Mouse (Mus musculus) left cerebral cortex, adult 18-20 months (tissue): ENCODE results near the gene Traf3ip3. TPM values are rescaled to one million over a fixed set of nuclear protein-coding genes. Genes with fewer than 3 reads are reported as not detected.

Source experiments
- DNase-seq, 2 experiments: peaks; one replicate each; pipeline ENCODE4 v3.0.0; 2021 to 2022; ENCODE audit warnings: low spot score in 2 of 2, mixed read lengths in 1 of 2
- total RNA-seq, 2 experiments: library from RNA; stranded (reverse); gene quantifications; 2 replicates each; pipeline ENCODE4 v1.2.3; 2021

Gene Traf3ip3
- total RNA-seq, 2 experiments from 2014 or later = 1.7 to 1.9 TPM

DNA sequence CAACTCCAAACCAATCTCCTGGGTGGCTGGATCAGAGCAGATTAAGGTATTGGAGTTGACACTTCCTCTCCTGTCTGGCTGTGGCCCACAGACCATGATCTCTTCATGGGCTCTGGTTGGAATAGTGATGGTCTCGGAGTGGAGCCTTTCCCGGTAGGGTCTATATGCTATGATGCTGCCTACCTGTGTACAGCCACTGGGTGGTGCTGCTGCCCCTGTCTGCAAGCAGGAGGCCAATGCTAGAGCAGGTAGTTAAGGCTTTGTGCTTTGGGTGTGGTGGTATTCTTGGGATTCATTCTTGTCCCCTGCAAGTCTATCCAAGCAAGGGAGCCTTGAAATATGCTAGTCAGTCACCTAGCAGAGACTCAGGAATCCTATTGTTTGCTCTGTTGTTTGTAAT lies 6.7 kb upstream of the Traf3ip3 start:
- DNase-seq = peak; percentile 69 to 70

DNA sequence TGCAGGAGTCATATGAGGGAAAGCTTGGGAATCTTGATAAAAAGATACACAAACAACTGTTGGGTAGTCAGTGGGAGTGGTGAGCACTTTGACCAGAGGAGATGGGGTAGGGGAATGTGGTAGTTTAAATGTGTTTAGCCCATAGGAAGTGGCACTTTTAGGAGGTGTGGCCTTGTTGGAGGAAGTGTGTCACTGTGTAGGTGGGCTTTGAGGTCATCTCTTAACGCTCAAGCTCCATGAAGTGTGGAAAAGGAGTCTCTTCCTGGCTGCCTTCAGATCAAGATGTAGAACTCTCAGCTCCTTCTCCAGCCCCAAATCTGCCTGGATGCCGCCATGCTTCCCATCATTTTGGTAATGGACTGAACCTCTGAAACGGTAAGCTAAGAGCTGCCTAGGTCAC lies 6.0 kb upstream of the Traf3ip3 start, which contains the start of gene Lamb3:
Lamb3 (plus strand) TSS at position 197 of the 400 bp plus-strand sequence.
- no peak for DNase-seq

DNA sequence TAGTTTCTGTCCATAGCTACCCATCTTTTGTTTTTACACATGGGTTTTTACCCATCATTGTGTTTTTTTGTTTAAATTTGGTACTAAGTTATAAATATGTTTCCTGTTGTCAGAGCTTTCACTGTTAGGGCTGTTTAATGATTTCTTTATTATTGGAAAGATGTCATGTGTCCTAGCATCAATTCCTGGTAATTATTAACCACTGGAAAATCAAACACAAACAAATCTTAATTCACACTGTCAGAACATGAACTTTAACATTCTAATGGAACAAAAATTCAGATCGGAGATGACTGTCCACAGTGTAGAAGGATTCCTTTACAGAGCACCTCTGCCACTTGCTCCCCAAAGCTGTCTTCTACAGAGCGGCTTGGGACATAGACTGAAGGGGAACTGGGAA lies 3.9 kb upstream of the Traf3ip3 start:
- no peak for DNase-seq

DNA sequence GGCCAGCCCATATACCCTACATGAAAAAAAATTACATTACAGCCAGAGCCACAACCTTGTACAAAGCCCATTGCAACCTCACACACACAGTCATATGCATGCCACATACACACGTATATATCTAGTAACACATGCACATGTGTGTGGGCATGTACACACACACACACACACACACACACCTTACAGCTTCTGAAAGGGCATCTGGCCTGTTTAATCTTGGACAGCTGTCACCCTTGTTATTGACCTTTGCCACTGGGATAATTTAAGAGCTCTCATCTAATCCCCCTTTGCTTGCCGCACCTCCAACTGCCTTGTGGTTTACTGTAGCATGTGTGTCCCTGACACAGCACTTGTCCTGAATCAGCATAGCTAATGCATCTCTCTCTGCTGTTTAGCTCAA lies 2.3 kb upstream of the Traf3ip3 start:
- DNase-seq = no peak

DNA sequence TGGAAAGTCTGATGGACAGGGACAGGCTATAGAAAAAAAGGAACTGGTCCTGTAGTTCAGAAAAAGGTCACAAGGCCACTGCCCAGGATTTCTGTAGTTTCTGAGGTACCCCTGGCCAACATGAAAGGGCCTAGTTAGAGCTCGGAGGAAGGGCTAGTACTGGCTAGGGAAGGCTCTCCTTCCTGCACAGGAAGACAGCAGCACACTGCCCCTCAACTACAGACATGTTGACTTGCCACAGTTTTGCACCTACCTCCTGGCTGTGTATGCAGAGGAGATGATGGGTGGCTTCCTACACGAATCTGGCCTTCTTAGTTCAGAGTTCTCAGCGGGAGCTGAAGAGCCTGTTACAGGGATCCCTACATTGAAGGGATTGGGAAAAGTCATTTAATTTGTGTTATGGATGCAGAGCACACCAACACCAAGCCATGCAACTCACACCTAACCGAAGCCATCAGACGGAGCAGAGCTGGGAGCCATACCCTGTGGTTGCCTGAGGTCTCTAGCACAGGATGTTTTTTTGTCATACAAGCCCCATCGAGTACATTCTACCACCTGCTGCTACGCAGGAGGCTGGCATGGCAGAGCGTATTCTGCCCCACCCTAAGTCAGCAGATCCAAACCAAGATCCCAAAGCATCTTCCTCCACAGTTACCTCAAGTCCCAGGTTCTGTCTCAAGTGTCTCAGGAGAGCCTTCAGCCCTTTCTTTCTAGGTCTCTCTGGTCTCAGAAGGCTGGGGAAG lies 692 bp downstream of the Traf3ip3 start:
- DNase-seq = no peak

DNA sequence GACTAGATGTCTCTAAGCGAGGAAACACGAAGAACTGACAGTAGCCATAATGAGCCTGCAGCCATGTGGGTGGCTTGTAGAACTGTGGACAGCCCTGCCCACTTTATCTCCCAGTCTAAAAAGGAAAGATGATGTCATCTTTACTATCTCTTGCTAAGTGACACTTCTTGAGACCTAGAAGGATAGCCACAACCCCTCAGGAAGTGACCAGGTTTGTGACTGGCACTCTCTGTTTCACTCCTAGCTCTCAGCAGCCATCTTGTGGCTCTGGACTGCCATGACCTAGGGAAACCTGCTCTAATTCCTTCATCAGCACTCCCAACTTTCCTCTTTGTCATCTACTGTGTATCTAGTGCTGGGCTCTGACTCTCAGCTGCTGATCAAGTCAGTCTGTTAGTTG lies 3.2 kb downstream of the Traf3ip3 start:
- DNase-seq = no peak

DNA sequence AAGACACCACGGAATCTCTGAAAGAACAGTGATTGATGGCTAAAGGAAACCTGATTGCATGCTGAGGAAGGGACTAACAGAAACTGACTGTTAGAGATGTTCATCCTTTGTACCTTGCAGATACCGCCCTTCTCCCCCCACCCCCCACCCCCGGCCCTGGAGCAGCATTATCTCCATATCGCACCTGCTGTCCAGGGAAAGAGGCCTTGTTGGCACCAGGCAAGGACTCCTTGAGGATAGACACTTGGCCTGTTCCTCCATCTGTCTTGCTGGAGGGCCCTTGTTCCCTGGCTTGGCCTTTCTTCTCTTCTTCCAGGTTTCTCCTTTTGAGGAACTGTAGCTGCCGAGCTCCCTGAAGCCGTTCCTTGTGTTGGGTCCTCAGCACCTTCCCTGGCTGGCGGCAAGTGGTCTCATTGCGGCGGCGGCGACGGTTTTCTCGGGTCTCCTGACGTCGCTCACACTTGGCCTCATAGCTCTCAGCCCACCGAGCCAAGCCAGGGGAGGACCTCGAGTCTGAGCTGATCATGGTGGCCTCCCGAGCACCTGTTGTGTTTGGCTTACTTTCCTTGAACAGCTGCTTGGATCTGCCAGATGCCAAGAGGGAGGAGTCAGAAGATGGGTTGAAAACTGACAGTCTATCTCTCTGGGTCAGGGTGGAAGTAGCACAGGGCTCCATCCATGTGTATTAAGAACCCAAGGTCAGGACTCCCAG lies 3.9 kb downstream of the Traf3ip3 start:
- DNase-seq = no peak

DNA sequence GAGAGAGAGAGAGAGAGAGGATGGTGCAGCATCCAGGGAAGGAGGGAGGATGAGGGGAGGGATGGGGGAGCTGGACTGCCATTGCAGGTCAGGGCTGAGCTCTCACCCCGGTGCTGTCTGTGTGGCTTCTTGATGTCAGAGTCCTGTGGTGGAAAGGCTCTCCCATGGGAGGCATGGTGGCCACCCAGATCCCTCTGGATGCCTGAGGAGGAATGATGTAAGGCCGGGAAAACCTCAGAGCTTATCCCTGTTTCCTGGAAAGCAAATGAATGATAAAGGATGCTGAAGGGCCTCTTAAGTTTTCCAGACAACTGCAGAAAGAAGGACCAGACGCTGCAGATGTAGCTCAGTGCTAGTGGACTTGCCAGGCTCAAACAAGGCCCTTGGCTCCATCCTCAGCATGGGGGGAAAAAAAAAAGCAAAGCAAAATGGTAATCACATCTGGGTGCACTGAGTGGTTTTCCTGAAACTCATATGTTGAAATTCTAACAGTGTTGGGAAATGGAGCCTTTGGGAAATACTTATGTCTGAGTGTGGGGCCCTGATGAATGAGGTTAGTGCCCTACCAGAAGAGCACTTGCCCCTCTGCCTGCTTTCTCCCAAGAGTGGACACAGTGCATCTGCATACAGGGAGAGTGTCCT lies 6.2 kb downstream of the Traf3ip3 start:
- DNase-seq = no peak

DNA sequence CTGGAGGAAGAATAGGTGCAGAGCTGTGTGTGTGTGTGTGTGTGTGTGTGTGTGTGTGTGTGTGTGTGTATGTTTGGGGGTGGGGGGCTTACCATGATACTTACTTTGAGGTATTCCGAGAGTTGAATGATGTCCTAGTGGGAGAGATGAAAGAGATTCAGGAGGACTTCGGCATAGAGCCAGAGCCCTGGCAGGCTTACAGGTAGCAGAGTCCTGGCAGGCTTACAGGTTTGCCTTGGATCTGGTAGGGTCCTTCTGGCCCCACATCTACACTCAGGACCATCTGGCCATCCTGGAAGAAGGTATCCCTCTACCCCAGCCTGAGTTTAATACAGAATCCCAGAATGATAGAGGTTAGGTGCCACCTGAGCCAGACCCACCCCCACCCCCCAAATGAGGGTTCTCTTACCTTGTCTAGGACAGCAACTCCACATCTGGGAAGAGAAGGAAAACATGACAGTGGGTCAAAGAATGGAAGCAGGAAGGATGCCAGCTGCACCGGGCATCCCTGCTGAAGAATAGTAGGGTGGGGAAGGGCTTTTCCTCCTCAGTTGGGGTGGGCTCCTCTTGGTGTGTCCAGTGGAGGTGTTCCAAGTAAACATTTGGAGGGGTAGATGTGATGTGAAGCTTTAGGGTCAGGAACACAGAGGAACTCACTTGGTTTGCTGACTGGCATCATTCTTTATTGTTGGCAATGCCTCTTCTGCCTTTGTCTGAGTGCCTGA lies 6.9 kb downstream of the Traf3ip3 start:
- no peak for DNase-seq

DNA sequence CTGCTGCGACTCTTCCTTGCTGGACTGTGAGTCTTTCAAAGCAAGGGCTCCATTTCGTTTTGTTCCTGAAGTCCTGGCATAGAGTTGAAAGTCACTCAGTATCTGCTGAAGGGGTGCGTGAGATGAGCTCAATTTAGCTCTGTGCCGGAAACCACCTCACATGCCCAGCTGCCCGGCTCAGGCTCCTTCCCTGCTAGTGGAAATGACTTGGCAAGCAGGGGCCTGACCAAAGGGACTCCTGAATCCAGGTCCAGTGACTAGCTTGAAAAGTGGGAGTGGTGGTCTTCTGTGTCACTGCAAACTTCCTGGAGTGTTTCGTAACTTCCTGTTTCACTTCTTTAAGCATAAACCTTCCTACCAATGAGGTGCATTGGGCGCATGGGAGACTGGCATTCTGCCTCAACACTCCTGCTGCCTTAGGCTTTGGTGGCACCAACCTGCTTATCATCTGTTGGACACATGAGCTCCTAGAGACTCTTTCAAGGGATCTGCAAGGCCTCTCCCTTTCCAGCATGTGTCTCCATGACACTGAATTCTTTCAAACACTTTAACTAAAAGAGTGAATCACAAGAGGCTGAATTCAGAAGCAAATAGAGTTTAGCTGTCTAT lies 9.7 kb downstream of the Traf3ip3 start:
- no peak for DNase-seq

DNA sequence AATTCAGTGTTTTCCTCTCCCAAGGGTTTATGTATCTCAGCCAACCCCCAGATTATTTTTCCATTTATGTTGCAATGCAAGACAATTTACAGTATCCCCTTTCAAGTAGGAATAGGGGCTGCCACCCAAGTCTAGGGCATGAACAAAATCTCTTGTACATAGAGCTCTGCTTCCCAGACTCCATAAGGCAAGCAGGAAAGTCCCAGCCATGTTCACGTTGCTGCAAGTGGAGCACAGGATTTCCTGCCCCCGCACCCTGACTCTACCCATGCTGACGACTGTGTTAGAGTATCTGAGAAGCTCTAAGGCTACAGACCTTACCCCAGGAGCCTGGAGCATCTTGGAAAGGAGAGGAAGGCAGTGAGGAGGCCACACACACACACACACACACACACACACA lies 11.7 kb downstream of the Traf3ip3 start:
- no peak for DNase-seq

DNA sequence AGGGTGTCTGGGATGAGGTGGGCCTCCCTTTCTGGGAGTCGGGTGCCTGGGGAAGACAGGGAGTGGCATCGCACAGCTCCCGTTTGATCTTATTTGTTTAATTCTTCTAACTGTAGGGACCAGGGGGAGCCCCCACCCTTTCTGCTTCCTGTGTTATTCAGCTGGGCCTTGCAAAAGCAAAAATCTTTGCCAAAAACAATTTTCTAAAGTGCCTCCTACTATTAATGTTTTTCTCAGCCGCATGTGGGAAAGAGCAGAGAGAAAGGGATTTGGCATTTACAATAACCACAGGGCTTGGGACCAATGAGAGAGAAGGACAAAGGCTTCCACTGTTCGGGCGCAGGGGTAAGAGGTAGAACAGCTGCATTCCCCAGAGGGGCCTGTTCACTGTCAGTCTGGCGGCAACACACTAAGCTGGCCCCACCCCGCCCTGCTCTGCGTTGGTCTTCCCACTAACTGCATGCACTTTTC lies 12.3 kb downstream of the Traf3ip3 start:
- DNase-seq = no peak

DNA sequence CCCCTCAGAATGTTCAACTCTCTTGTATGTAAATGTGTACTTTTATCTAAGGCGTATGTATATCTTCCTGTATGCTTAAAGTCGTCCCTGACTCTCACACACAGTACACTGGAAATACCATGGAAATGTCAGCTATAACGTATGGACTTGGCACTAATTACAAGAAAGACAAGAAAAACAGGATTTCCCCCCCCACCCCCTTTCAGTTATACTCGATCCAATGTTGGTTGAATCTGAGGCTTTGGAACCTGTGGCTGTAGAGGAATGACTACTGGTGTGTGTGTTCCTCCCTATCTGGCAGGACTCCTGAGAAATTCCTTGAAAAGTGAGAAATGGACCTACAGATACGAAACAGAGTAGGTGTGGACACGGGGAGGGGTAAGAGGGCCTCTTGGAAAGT lies 13.2 kb downstream of the Traf3ip3 start:
- DNase-seq = no peak

DNA sequence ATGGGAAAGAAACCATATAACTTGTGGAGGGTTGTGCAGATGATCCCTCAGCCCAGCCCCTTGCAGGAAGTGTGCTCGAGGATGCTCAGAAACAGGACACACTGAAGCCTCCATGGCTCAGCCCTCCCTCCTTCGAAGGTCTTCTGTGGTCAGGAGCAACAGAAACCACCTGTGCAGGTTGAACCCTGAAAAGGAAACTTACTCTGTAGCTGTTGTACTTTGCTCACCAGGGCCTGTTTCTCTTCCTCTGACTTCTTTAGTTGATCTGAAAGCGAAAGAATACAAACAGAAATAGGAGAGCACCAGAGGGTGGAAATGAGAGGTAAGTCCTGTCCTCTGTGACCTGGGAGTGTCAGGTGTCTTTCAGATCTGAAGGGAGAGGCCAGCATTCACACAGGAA lies 20.4 kb downstream of the Traf3ip3 start:
- DNase-seq = no peak

DNA sequence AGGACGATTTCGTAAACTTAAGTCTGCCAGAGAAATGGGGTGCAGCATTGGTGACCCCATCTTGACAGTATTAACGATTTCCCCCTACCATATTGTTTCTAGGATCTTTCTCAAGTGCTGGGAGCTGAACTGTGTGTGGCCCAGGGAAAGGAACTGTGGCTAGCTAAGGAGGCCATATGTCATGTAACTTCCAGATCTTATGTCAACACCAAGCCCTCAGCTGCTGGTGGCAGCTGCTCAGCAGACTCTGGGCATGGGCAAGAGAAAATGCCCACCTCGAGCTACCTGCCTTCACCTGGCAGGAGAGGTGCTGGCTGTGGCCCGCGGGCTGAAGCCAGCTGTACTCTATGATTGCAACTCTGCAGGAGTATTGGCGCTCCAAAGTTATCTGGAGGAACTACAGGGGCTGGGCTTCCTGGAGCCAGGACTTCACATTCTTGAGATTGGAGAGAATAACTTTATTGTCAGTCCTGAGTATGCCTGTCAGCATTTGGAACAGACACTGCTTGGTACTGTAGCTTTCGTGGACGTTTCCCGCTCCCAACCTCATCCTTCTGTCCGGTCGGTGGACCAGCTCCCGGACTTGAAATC lies 27.3 kb downstream of the Traf3ip3 start:
- DNase-seq = no peak

DNA sequence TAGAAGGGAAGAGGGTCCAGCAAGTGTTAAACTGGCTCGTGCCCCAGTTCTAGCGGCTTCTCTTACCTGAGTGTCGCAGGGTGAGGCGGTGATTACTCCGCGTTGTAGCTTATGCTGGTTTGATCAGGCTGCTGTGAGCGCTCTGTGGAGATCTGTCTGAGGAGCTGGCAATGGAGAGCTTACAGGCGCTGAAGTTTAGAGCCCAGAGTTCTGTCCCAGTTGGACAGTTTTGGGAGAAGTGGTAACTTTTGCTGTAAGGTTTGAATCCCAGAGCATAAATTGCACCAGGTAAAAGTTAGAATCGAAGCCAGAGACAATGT lies 27.7 kb downstream of the Traf3ip3 start:
- DNase-seq = no peak

DNA sequence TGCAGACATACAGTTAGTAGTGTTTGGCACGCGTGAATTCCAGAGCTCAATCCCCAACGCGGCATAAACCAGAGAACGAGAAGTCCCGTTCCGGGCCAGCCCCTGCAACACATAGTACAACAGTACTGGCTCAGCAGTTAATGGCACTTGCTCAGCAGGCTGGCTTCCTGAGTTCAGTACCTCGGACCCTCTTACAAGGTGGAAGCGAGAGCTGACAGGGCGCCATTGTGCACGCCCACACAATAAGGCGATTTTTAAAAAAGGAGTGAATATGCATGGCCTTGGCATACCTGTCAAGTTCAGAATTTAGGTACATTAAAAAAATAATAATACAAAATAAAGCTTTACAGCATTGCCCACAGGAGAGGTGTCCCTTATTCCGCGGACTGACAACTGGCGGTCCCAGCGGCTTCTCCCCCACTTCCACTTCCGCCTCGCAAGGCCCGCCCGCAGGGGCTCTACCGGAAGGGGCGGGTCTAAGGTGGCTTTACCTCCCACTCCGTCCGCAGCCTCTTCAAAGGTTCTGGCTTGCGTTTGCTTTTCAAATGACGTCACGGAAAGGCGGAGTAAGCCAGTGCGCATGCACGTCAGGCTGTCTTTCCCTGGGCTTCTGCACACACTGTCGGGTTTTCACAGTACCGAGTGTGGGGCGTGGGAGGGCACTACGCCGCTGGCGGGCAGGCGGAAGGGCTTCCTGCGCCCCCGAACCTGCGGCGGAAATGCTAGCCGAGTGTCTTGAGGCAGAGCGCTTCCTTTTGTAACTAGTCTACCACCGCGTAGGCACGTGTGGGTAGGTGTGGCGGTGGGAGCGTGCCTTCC lies 28.3 kb downstream of the Traf3ip3 start:
- peak; percentile 90 to 95 for DNase-seq

DNA sequence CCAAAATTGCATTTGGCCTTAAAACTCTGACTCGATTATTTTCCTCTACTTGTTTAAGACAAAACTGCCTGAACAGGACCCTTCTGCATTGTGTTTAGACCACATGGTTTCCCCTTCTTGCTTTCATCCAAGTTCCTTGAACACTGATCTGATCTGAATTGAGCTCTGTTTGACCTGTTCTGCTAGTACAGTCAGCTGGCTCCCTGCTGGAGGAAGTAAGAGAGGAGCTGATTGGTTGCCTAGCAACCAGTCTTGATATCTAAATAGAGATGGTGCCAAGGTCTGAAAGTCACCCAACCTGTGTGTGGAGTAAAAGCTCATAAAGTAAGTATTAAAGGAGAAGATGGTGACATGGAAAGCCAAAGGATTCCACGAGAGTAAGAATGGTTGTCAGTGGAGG lies 31.6 kb downstream of the Traf3ip3 start:
- DNase-seq = no peak

DNA sequence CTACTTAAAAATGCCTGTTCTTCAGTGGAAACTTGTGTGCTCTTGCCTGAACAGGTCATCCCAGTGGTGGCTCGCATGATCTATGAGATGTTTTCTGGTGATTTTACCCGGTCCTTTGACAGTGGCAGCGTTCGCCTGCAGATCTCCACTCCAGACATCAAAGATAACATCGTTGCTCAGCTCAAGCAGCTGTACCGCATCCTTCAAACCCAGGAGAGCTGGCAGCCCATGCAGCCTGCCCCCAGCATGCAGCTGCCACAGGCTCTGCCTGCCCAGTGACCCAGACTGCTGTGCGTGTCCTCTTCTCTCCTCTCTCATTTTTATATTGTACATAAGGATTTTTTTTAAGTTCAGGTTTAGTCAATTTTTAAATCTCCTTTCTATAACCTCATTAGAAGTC lies 32.3 kb downstream of the Traf3ip3 start:
- no peak for DNase-seq

DNA sequence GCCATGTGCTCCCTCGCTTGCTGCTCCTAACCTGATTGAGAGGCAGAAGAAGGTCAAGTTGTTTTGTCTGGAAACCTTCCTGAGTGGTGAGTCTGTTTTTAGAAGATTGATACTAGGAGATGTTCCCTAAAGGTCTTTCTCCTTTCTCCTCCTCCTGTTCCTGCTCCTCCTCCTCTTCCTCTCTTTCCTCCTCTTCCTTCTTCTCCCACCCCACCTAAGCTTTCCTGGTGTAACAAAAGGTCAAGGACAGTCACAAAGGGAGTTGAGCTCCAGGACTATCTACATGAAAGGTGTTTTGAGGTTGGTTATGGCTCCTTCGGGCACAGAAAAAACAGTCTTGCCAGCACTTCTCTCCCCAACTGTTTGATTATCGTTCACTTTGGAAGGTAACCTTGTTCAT lies 33.8 kb downstream of the Traf3ip3 start, which contains the start of gene A130010J15Rik:
A130010J15Rik (plus strand) TSS at position 301 of the 400 bp plus-strand sequence.
- DNase-seq = no peak
